Mouse (Mus musculus): ENCODE measurements around the gene Ypel2. TPM values are rescaled to one million over a fixed set of nuclear protein-coding genes. Genes with fewer than 3 reads are reported as not detected.

Gene Ypel2
- polyA plus RNA-seq, 1 experiment: not detected

- 66% methylated on average over 9 of the region's 9 CpGs for WGBS
- Histone ChIP-seq H3K27ac (ENCODE audit: insufficient read depth, low read depth, low read length) (no peak overlapping the region), H3K4me3 (ENCODE audit: insufficient read depth, low read depth, low read length) (no peak overlapping the region), H3K4me1 (ENCODE audit: control insufficient read depth, insufficient read depth, low read length) (peaks cover 8% of the 10 kb centered on the region)
- no peak for TF ChIP-seq CTCF (IDR thresholded peaks at IDR 0.05; ENCODE audit: insufficient read depth, low read depth, low read length)
- no peak for TF ChIP-seq POLR2A (IDR thresholded peaks at IDR 0.05; ENCODE audit: insufficient read depth, low read depth, low read length)
These were observed 98.4 kb downstream of the Ypel2 start for GRCm38 (mm10) chr11:86895156-86895555.

DNA sequence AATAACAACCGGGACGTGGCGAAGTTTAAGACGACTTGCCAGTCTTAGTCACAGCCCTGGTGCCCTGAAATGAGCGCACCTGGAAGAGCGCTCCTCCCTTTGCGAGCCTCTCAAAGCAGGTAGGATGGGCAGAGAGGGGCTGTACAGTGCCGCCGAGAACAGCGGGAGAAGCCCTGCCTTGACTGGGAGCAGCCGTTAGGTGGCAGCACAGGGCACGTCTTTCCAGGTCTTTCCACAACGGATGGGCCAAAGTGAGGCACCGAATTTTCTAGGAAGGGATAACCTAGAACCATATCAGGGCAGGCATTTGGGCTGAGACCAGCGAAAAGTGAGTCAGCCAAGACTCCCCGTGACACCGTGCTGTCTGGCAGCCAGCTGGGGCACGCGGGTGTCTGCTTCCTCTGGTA lies 99.3 kb downstream of the Ypel2 start:
- Histone ChIP-seq H3K4me3 (ENCODE audit: insufficient read depth, low read depth, low read length) (peak overlapping the region; percentile 44), H3K27ac (ENCODE audit: insufficient read depth, low read depth, low read length) (0 out of 2 replicates have a peak overlapping the region, but pooled peaks have one; percentile 36), H3K4me1 (ENCODE audit: control insufficient read depth, insufficient read depth, low read length) (peaks cover 7% of the 10 kb centered on the region)
- WGBS: 2% methylated on average over 19 of the region's 19 CpGs
- TF ChIP-seq POLR2A (IDR thresholded peaks at IDR 0.05; ENCODE audit: insufficient read depth, low read depth, low read length) (no peak), CTCF (IDR thresholded peaks at IDR 0.05; ENCODE audit: insufficient read depth, low read depth, low read length) (peak; percentile 86)

DNA sequence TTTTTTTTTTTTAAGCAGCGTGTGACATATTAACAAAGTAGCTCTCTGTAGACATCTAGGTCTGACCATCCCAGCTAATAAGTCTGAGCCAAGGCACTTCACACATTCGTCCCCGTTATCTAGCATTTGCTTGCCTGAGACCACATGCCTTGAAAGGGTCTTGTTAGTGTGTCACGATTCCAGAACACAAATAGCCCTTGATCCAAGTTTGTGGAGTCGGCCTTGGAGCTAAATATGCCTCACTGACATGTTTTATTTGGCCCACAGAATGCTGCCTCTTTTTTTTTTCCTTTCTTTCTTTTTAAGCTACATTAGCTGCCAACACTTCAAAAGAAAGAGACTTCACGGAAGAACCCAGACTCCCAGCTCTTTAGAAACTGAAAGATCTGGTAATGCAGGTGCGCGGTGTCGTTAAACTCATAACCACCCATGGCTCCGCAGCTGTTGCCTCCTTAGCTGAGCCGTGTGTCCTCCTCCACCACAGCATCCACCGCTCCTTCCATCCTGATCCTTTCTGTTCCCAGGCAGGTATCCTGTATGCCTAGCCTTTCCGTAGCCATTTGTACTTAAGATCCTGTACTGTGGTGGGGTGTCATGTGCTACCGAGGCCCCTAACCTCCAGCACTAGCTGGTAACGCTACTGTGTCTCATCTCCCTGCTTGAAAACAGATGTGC lies 100.4 kb downstream of the Ypel2 start:
- TF ChIP-seq CTCF (IDR thresholded peaks at IDR 0.05; ENCODE audit: insufficient read depth, low read depth, low read length) (no peak), POLR2A (IDR thresholded peaks at IDR 0.05; ENCODE audit: insufficient read depth, low read depth, low read length) (no peak)

More for the DNA sequence above, 100.4 kb downstream of the Ypel2 start:
- H3K4me1 ChIP-seq (ENCODE audit: control insufficient read depth, insufficient read depth, low read length): peaks cover 7% of the 10 kb centered on the region
- no peak overlapping the region for H3K27ac ChIP-seq (ENCODE audit: insufficient read depth, low read depth, low read length)
- H3K4me3 ChIP-seq (ENCODE audit: insufficient read depth, low read depth, low read length): no peak overlapping the region
- WGBS: 64% methylated on average over 15 of the region's 15 CpGs

Other genes with a start within 250 kb of the Ypel2 start
- 158 and 225 TPM in 2 replicates for gene Cltc, start 236.1 kb downstream of the Ypel2 start, polyA plus RNA-seq (2012; ENCODE audit: insufficient read depth, insufficient read length, low replicate concordance, missing spikeins)
- gene Dhx40, start 186.0 kb downstream of the Ypel2 start, polyA plus RNA-seq (2012; ENCODE audit: insufficient read depth, insufficient read length, low replicate concordance, missing spikeins): not detected in 2 replicates
- gene Gdpd1, start 80.4 kb upstream of the Ypel2 start, polyA plus RNA-seq (2012; ENCODE audit: insufficient read depth, insufficient read length, low replicate concordance, missing spikeins): not detected in 2 replicates
- gene Smg8, start 93.1 kb upstream of the Ypel2 start, polyA plus RNA-seq (2012; ENCODE audit: insufficient read depth, insufficient read length, low replicate concordance, missing spikeins): not detected in 2 replicates
- gene Prr11, start 115.0 kb upstream of the Ypel2 start, polyA plus RNA-seq (2012; ENCODE audit: insufficient read depth, insufficient read length, low replicate concordance, missing spikeins): not detected in 2 replicates
- not detected in 2 replicates for gene Ska2, start 115.5 kb upstream of the Ypel2 start, polyA plus RNA-seq (2012; ENCODE audit: insufficient read depth, insufficient read length, low replicate concordance, missing spikeins)
- 151 TPM in 1 of 2 replicates, not detected in the other for gene Trim37, start 133.4 kb upstream of the Ypel2 start, polyA plus RNA-seq (2012; ENCODE audit: insufficient read depth, insufficient read length, low replicate concordance, missing spikeins)

Data from olfactory bulb, adult 2 months (tissue).